Mouse (Mus musculus): ENCODE measurements at regions not wholly inside any gene's neighbourhood (a gene's known extent, or its start where the extent isn't known, plus 50 kb on each side); places are given as distances from the start of the nearest gene placed in this dataset.
A peak's percentile ranks its signal among the peaks of the same experiment; 100 is the strongest.

GRCm38 (mm10) chr6:103236896-103237295 is 273.5 kb upstream of the Chl1 start:
- TF ChIP-seq CTCF (IDR thresholded peaks at IDR 0.05; ENCODE audit: extremely low read depth, insufficient read length, insufficient replicate concordance, low read depth, low read length) (no peak), POLR2A (IDR thresholded peaks at IDR 0.05; ENCODE audit: low read depth, low read length) (no peak)
- H3K4me1 ChIP-seq (ENCODE audit: control insufficient read depth, insufficient read depth, insufficient read length, low read length) = no peaks in the 10 kb centered on the region

DNA sequence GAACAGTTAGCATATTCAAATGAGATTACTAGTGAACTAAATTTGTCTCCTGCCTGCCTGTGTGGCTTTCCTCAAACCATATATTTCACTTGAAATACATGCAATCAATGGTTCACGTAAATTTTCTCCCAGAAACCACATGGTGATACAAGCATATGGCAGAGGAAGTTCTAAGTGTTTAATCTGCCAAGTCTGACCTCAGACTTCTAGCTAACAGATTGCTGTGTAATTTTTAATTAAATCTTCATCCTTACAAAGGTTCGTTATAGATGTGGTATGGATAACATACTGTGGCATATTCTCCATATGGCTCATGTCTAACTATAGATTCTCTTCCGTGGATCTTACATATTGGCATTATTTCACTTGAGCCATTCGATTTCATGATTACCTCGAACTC is 241.4 kb upstream of the Chl1 start:
- Histone ChIP-seq H3K36me3 (ENCODE audit: control insufficient read depth, insufficient read depth, low read length) (no peaks in the 10 kb centered on the region), H3K4me3 (ENCODE audit: low read depth, low read length) (no peak overlapping the region), H3K27me3 (ENCODE audit: control insufficient read depth, insufficient read depth, low read length) (no peaks in the 10 kb centered on the region), H3K4me1 (ENCODE audit: control insufficient read depth, insufficient read depth, insufficient read length, low read length) (no peaks in the 10 kb centered on the region), H3K27ac (ENCODE audit: insufficient read depth, low read depth, low read length) (no peak overlapping the region)
- 76% methylated on average over 5 of the region's 5 CpGs for WGBS
- TF ChIP-seq CTCF (IDR thresholded peaks at IDR 0.05; ENCODE audit: extremely low read depth, insufficient read length, insufficient replicate concordance, low read depth, low read length) (no peak), POLR2A (IDR thresholded peaks at IDR 0.05; ENCODE audit: low read depth, low read length) (no peak)

More at GRCm38 (mm10) chr6:103236896-103237295, 273.5 kb upstream of the Chl1 start:
- H3K27me3 ChIP-seq (ENCODE audit: control insufficient read depth, insufficient read depth, low read length) = no peaks in the 10 kb centered on the region
- no peaks in the 10 kb centered on the region for H3K36me3 ChIP-seq (ENCODE audit: control insufficient read depth, insufficient read depth, low read length)
- H3K4me3 ChIP-seq (ENCODE audit: low read depth, low read length) = no peak overlapping the region
- no peak overlapping the region for H3K27ac ChIP-seq (ENCODE audit: insufficient read depth, low read depth, low read length)

- no peak overlapping the region for H3K4me3 ChIP-seq (ENCODE audit: low read depth, low read length)
- no peaks in the 10 kb centered on the region for H3K36me3 ChIP-seq (ENCODE audit: control insufficient read depth, insufficient read depth, low read length)
- TF ChIP-seq CTCF (IDR thresholded peaks at IDR 0.05; ENCODE audit: extremely low read depth, insufficient read length, insufficient replicate concordance, low read depth, low read length) = no peak
- no peak for TF ChIP-seq POLR2A (IDR thresholded peaks at IDR 0.05; ENCODE audit: low read depth, low read length)
- no peak overlapping the region for H3K27ac ChIP-seq (ENCODE audit: insufficient read depth, low read depth, low read length)
- H3K27me3 ChIP-seq (ENCODE audit: control insufficient read depth, insufficient read depth, low read length) = no peaks in the 10 kb centered on the region
- H3K4me1 ChIP-seq (ENCODE audit: control insufficient read depth, insufficient read depth, insufficient read length, low read length) = no peaks in the 10 kb centered on the region
- WGBS = 66% methylated on average over 3 of the region's 3 CpGs
Observed at GRCm38 (mm10) chr6:103272216-103272615, 238.2 kb upstream of the Chl1 start.

DNA sequence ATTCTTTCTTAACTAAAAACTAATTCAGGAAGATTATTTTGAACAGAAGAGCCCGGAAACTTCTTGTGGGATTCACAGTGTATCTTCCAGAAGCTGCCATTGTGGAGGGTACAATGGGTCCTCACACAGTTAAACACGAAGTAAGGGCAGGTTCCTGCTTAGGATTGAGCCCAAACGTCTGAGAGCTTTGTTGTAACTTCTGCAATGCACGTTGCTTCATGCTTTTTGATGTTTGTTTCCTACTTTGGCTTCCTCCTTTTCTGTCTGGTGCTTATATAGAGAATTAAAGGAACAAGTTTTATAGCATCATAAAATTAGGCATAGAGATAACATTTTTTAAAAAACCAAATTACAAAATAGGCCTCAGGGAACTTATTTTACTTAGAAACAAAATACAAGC is 235.3 kb upstream of the Chl1 start:
- Histone ChIP-seq H3K36me3 (ENCODE audit: control insufficient read depth, insufficient read depth, low read length) (no peaks in the 10 kb centered on the region), H3K27ac (ENCODE audit: insufficient read depth, low read depth, low read length) (no peak overlapping the region), H3K4me1 (ENCODE audit: control insufficient read depth, insufficient read depth, insufficient read length, low read length) (no peaks in the 10 kb centered on the region), H3K27me3 (ENCODE audit: control insufficient read depth, insufficient read depth, low read length) (no peaks in the 10 kb centered on the region), H3K4me3 (ENCODE audit: low read depth, low read length) (no peak overlapping the region)
- 46% methylated on average over 4 of the region's 4 CpGs for WGBS
- no peak for TF ChIP-seq POLR2A (IDR thresholded peaks at IDR 0.05; ENCODE audit: low read depth, low read length)
- TF ChIP-seq CTCF (IDR thresholded peaks at IDR 0.05; ENCODE audit: extremely low read depth, insufficient read length, insufficient replicate concordance, low read depth, low read length) = no peak

DNA sequence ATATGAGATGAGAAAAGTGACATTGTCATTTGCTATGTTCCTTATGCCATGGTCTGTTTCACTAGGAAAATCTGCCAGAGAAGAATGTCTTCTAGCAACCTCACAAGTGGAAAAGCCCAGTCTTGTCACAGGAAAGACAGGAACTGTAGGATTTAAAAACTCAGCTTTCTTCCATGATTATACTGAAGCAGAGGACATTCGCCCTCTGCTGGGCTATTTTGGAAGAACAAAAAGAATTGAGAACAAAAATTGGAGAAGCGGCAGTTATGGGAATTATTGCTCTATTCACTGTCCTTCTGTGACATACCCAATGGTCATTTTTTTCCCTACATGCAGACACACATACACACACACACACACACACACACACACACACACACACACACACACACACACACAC is 234.9 kb upstream of the Chl1 start:
- Histone ChIP-seq H3K27me3 (ENCODE audit: control insufficient read depth, insufficient read depth, low read length) (no peaks in the 10 kb centered on the region), H3K36me3 (ENCODE audit: control insufficient read depth, insufficient read depth, low read length) (no peaks in the 10 kb centered on the region), H3K4me1 (ENCODE audit: control insufficient read depth, insufficient read depth, insufficient read length, low read length) (no peaks in the 10 kb centered on the region), H3K4me3 (ENCODE audit: low read depth, low read length) (no peak overlapping the region), H3K27ac (ENCODE audit: insufficient read depth, low read depth, low read length) (no peak overlapping the region)
- TF ChIP-seq POLR2A (IDR thresholded peaks at IDR 0.05; ENCODE audit: low read depth, low read length) = no peak
- WGBS = 38% methylated on average over 2 of the region's 2 CpGs

- H3K36me3 ChIP-seq (ENCODE audit: control insufficient read depth, insufficient read depth, low read length) = no peaks in the 10 kb centered on the region
- H3K4me3 ChIP-seq (ENCODE audit: low read depth, low read length) = no peak overlapping the region
- TF ChIP-seq CTCF (IDR thresholded peaks at IDR 0.05; ENCODE audit: extremely low read depth, insufficient read length, insufficient replicate concordance, low read depth, low read length) (peak; percentile 35; the same call in 1 of the 2 replicates), POLR2A (IDR thresholded peaks at IDR 0.05; ENCODE audit: low read depth, low read length) (no peak)
- no peaks in the 10 kb centered on the region for H3K27me3 ChIP-seq (ENCODE audit: control insufficient read depth, insufficient read depth, low read length)
- H3K27ac ChIP-seq (ENCODE audit: insufficient read depth, low read depth, low read length) = no peak overlapping the region
- WGBS = 85% methylated on average over 6 of the region's 6 CpGs
- H3K4me1 ChIP-seq (ENCODE audit: control insufficient read depth, insufficient read depth, insufficient read length, low read length) = no peaks in the 10 kb centered on the region
Observed at GRCm38 (mm10) chr6:103296015-103296414, 214.4 kb upstream of the Chl1 start.

DNA sequence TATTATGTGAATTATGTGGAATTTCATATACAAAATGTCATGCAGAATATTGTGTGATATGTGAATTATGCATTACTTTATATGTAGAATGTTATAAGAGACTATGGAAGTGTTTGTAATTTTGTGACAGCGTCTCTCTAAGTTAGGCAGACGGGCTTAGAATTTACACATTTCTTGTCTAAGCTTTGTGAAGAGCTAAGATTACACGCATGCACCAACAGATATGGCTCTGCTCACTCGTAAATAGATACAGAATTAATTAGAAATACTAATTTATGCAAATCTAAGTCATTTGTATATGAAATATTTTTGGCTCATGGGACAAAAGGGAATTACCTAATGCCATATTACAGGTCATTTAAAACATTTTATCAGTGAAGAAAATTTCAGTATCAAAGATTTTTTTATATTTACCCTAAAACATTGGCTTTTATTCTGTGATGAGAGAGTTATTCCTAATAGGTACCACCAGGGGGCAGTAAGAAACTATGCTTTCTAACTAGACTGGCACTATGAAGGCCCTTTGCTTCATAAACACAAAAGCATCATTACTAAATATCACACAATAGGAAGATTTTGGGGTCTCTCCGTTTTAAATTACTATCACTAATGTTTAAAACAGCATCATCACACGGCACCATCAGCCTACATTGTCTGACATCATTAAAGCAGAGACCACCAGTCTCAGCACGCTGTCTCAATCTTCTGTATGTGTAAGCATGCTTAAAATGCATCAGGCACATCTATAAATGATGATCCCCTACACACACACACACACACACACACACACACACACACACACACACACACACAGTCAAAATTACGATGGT is 203.8 kb upstream of the Chl1 start:
- Histone ChIP-seq H3K27me3 (ENCODE audit: control insufficient read depth, insufficient read depth, low read length) (no peaks in the 10 kb centered on the region), H3K36me3 (ENCODE audit: control insufficient read depth, insufficient read depth, low read length) (no peaks in the 10 kb centered on the region), H3K4me1 (ENCODE audit: control insufficient read depth, insufficient read depth, insufficient read length, low read length) (no peaks in the 10 kb centered on the region), H3K4me3 (ENCODE audit: low read depth, low read length) (no peak overlapping the region), H3K27ac (ENCODE audit: insufficient read depth, low read depth, low read length) (no peak overlapping the region)
- TF ChIP-seq CTCF (IDR thresholded peaks at IDR 0.05; ENCODE audit: extremely low read depth, insufficient read length, insufficient replicate concordance, low read depth, low read length) = no peak
- TF ChIP-seq POLR2A (IDR thresholded peaks at IDR 0.05; ENCODE audit: low read depth, low read length) = no peak
- 50% methylated on average over 8 of the region's 8 CpGs for WGBS
